Mouse (Mus musculus) megakaryocyte, embryonic 14.5 days (primary cell): ENCODE measurements around the gene Krtcap2.

Experiments
- FLI1 ChIP-seq: IDR thresholded peaks from 2 replicates; pipeline ENCODE4 v1.6.1; 2012; ENCODE audit warnings: low read length, inconsistent platforms, mixed read lengths
- GATA1 ChIP-seq: IDR thresholded peaks from 3 replicates; pipeline ENCODE4 v1.6.1; 2012; ENCODE audit warnings: mixed read lengths, low read length, inconsistent platforms, borderline replicate concordance

- TF ChIP-seq GATA1 (no peak), FLI1 (no peak)
Observed at GRCm38 (mm10) chr3:89214681-89215411, 30.9 kb upstream of the Krtcap2 start, which contains the start of gene Thbs3.
